Mouse (Mus musculus) adrenal gland, postnatal 4 days (tissue): Measurements from ENCODE around the gene Igfbp6. TPM values are rescaled to one million over a fixed set of nuclear protein-coding genes. Genes with fewer than 3 reads are reported as not detected.
A peak's percentile ranks its signal among the peaks of the same experiment; 100 is the strongest.

ENCODE experiments used
- DNase-seq, 2 experiments: peaks; one replicate each; pipeline ENCODE4 v3.0.0; 2021 to 2022; ENCODE audit warnings: low spot score in 2 of 2, mixed read lengths in 2 of 2
- long read RNA-seq, 2 experiments: library from polyadenylated mRNA; stranded (forward); transcript quantifications; one replicate each; pipeline ENCODE4 v2.0.0; 2021
- total RNA-seq, 2 experiments: library from RNA; stranded (reverse); gene quantifications; 2 replicates each; pipeline ENCODE4 v1.2.3; 2021

The Igfbp6 gene
- total RNA-seq, result 10 to 100 TPM; 33.9 to 34.4 TPM
- long read RNA-seq, experiment 1, transcript Igfbp6-201 (4 exons, 1,112 nt), result major isoform, 17 of 27 reads
- long read RNA-seq, experiment 1, partial matches to known transcripts, result 9 of 27 reads
- long read RNA-seq, experiment 1, other reads (novel, unspliced or antisense), result 1 of 27 reads
- long read RNA-seq, experiment 2, transcript Igfbp6-201 (4 exons, 1,112 nt), result major isoform, 24 of 29 reads
- long read RNA-seq, experiment 2, partial matches to known transcripts, result 4 of 29 reads
- long read RNA-seq, experiment 2, other reads (novel, unspliced or antisense), result 1 of 29 reads

- no peak for DNase-seq
These were observed at the start of gene Igfbp6 for GRCm38 (mm10) chr15:102144274-102144711. TSS of gene Igfbp6 (plus strand) at chr15:102144362.

GRCm38 (mm10) chr15:102094988-102095387 is 49.2 kb upstream of the Igfbp6 start:
- DNase-seq, result no peak

- DNase-seq, result no peak
These were observed 46.8 kb upstream of the Igfbp6 start for GRCm38 (mm10) chr15:102097147-102097915.

GRCm38 (mm10) chr15:102097991-102098555 is 46.1 kb upstream of the Igfbp6 start:
- no peak for DNase-seq

- DNase-seq, result no peak
These were observed 44.9 kb upstream of the Igfbp6 start for GRCm38 (mm10) chr15:102099260-102099659.

- DNase-seq, result no peak
These were observed 44.4 kb upstream of the Igfbp6 start for GRCm38 (mm10) chr15:102099771-102100160.

GRCm38 (mm10) chr15:102100161-102100981 is 43.8 kb upstream of the Igfbp6 start, which contains the start of gene Tns2:
TSS of gene Tns2 (plus strand) at chr15:102100413.
- DNase-seq, result peak; percentile 65 to 67

GRCm38 (mm10) chr15:102100996-102101671 is 43.0 kb upstream of the Igfbp6 start:
- no peak for DNase-seq

- DNase-seq, result no peak
These were observed 42.3 kb upstream of the Igfbp6 start for GRCm38 (mm10) chr15:102101672-102102541.

GRCm38 (mm10) chr15:102102548-102103121 is 41.5 kb upstream of the Igfbp6 start:
- no peak for DNase-seq

GRCm38 (mm10) chr15:102103371-102103946 is 40.7 kb upstream of the Igfbp6 start:
- DNase-seq, result no peak

- no peak for DNase-seq
These were observed 40.1 kb upstream of the Igfbp6 start for GRCm38 (mm10) chr15:102103947-102104555.

- DNase-seq, result no peak
These were observed 38.8 kb upstream of the Igfbp6 start for GRCm38 (mm10) chr15:102105360-102105759.

GRCm38 (mm10) chr15:102105764-102106730 is 38.1 kb upstream of the Igfbp6 start:
- DNase-seq, result no peak

GRCm38 (mm10) chr15:102106754-102107456 is 37.3 kb upstream of the Igfbp6 start:
- DNase-seq, result no peak
